Mouse (Mus musculus): Measurements from ENCODE around the gene Clptm1. TPM values are rescaled to one million over a fixed set of nuclear protein-coding genes. Genes with fewer than 3 reads are reported as not detected.

Gene Clptm1
- polyA plus RNA-seq, 1 experiment from 2014 or later: 40.3 TPM

GRCm38 (mm10) chr7:19664455-19664954, 328 bp downstream of the Clptm1 start:
- Histone ChIP-seq H3K9me3 (ENCODE audit: low read length) (no peaks in the 10 kb centered on the region), H3K4me3 (ENCODE audit: low read depth, low read length) (peak overlapping the region; percentile 98), H3K27ac (ENCODE audit: low read depth) (peak overlapping the region; percentile 97), H3K27me3 (ENCODE audit: insufficient read depth, low read length) (no peaks in the 10 kb centered on the region), H3K4me1 (ENCODE audit: insufficient read depth) (peaks cover 33% of the 10 kb centered on the region), H3K36me3 (replicated peaks; ENCODE audit: insufficient read depth, low read length) (peaks cover 16% of the 10 kb centered on the region), H3K4me2 (ENCODE audit: low read depth, low read length) (peak overlapping the region; percentile 91), H3K9ac (replicated peaks) (peak overlapping the region; percentile 99)
- 0% methylated on average over 35 of the region's 37 CpGs for WGBS (ENCODE audit: insufficient replicate concordance)
- DNase-seq (no peak), ATAC-seq (peak; percentile 24)
- TF ChIP-seq CTCF (IDR thresholded peaks at IDR 0.05; ENCODE audit: low read depth) (no peak), EP300 (IDR thresholded peaks at IDR 0.05; ENCODE audit: low read depth) (no peak)

GRCm38 (mm10) chr7:19663940-19664339, 893 bp downstream of the Clptm1 start:
- no peak for ATAC-seq
- 15% methylated on average over 8 of the region's 8 CpGs for WGBS (ENCODE audit: insufficient replicate concordance)
- H3K9me3 ChIP-seq (ENCODE audit: low read length): no peaks in the 10 kb centered on the region
- H3K4me3 ChIP-seq (ENCODE audit: low read depth, low read length): peak overlapping the region; percentile 98
- peak overlapping the region; percentile 99 for H3K9ac ChIP-seq (replicated peaks)
- TF ChIP-seq CTCF (IDR thresholded peaks at IDR 0.05; ENCODE audit: low read depth): no peak
- TF ChIP-seq EP300 (IDR thresholded peaks at IDR 0.05; ENCODE audit: low read depth): no peak
- DNase-seq: no peak
- peak overlapping the region; percentile 91 for H3K4me2 ChIP-seq (ENCODE audit: low read depth, low read length)
- peaks cover 28% of the 10 kb centered on the region for H3K4me1 ChIP-seq (ENCODE audit: insufficient read depth)
- H3K36me3 ChIP-seq (replicated peaks; ENCODE audit: insufficient read depth, low read length): peaks cover 17% of the 10 kb centered on the region
- no peaks in the 10 kb centered on the region for H3K27me3 ChIP-seq (ENCODE audit: insufficient read depth, low read length)
- no peak overlapping the region; the same call in 1 of the 2 replicates for H3K27ac ChIP-seq (ENCODE audit: low read depth)

GRCm38 (mm10) chr7:19652614-19653013, 12.2 kb downstream of the Clptm1 start:
- no peak for ATAC-seq
- H3K36me3 ChIP-seq (replicated peaks; ENCODE audit: insufficient read depth, low read length): peaks cover 61% of the 10 kb centered on the region

GRCm38 (mm10) chr7:19651063-19651786, 13.6 kb downstream of the Clptm1 start:
- ATAC-seq (no peak), DNase-seq (no peak)
- H3K27me3 ChIP-seq (ENCODE audit: insufficient read depth, low read length): no peaks in the 10 kb centered on the region
- 56% methylated on average over 6 of the region's 6 CpGs for WGBS (ENCODE audit: insufficient replicate concordance)
- TF ChIP-seq EP300 (IDR thresholded peaks at IDR 0.05; ENCODE audit: low read depth) (no peak), CTCF (IDR thresholded peaks at IDR 0.05; ENCODE audit: low read depth) (no peak)
- no peak overlapping the region for H3K9ac ChIP-seq (replicated peaks)
- H3K4me3 ChIP-seq (ENCODE audit: low read depth, low read length): no peak overlapping the region
- H3K4me1 ChIP-seq (ENCODE audit: insufficient read depth): no peaks in the 10 kb centered on the region; the same call in 1 of the 2 replicates
- H3K9me3 ChIP-seq (ENCODE audit: low read length): no peaks in the 10 kb centered on the region
- H3K4me2 ChIP-seq (ENCODE audit: low read depth, low read length): no peak overlapping the region
- peaks cover 58% of the 10 kb centered on the region for H3K36me3 ChIP-seq (replicated peaks; ENCODE audit: insufficient read depth, low read length)
- H3K27ac ChIP-seq (ENCODE audit: low read depth): no peak overlapping the region

More at GRCm38 (mm10) chr7:19652614-19653013, 12.2 kb downstream of the Clptm1 start:
- 89% methylated on average over 2 of the region's 2 CpGs for WGBS (ENCODE audit: insufficient replicate concordance)
- Histone ChIP-seq H3K27ac (ENCODE audit: low read depth) (no peak overlapping the region), H3K9me3 (ENCODE audit: low read length) (no peaks in the 10 kb centered on the region), H3K4me3 (ENCODE audit: low read depth, low read length) (no peak overlapping the region), H3K4me1 (ENCODE audit: insufficient read depth) (no peaks in the 10 kb centered on the region; the same call in 1 of the 2 replicates), H3K9ac (replicated peaks) (no peak overlapping the region), H3K4me2 (ENCODE audit: low read depth, low read length) (no peak overlapping the region), H3K27me3 (ENCODE audit: insufficient read depth, low read length) (no peaks in the 10 kb centered on the region)
- DNase-seq: no peak
- TF ChIP-seq CTCF (IDR thresholded peaks at IDR 0.05; ENCODE audit: low read depth): no peak
- no peak for TF ChIP-seq EP300 (IDR thresholded peaks at IDR 0.05; ENCODE audit: low read depth)

- H3K36me3 ChIP-seq (replicated peaks; ENCODE audit: insufficient read depth, low read length): peaks cover 85% of the 10 kb centered on the region
- no peaks in the 10 kb centered on the region for H3K4me1 ChIP-seq (ENCODE audit: insufficient read depth)
- WGBS (ENCODE audit: insufficient replicate concordance): 94% methylated on average over 4 of the region's 4 CpGs
- no peak overlapping the region for H3K4me2 ChIP-seq (ENCODE audit: low read depth, low read length)
- no peak overlapping the region for H3K4me3 ChIP-seq (ENCODE audit: low read depth, low read length)
- TF ChIP-seq EP300 (IDR thresholded peaks at IDR 0.05; ENCODE audit: low read depth) (no peak), CTCF (IDR thresholded peaks at IDR 0.05; ENCODE audit: low read depth) (no peak)
- H3K27me3 ChIP-seq (ENCODE audit: insufficient read depth, low read length): no peaks in the 10 kb centered on the region
- DNase-seq: no peak
- H3K9me3 ChIP-seq (ENCODE audit: low read length): no peaks in the 10 kb centered on the region
- H3K27ac ChIP-seq (ENCODE audit: low read depth): no peak overlapping the region
- H3K9ac ChIP-seq (replicated peaks): no peak overlapping the region
- ATAC-seq: no peak
Measured at GRCm38 (mm10) chr7:19641223-19641622, 23.6 kb downstream of the Clptm1 start.

GRCm38 (mm10) chr7:19635074-19635827, 29.6 kb downstream of the Clptm1 start:
- no peak overlapping the region for H3K4me3 ChIP-seq (ENCODE audit: low read depth, low read length)
- no peak for TF ChIP-seq CTCF (IDR thresholded peaks at IDR 0.05; ENCODE audit: low read depth)
- TF ChIP-seq EP300 (IDR thresholded peaks at IDR 0.05; ENCODE audit: low read depth): no peak
- 81% methylated on average over 11 of the region's 11 CpGs for WGBS (ENCODE audit: insufficient replicate concordance)
- H3K4me1 ChIP-seq (ENCODE audit: insufficient read depth): no peaks in the 10 kb centered on the region
- no peaks in the 10 kb centered on the region for H3K9me3 ChIP-seq (ENCODE audit: low read length)
- ATAC-seq (no peak), DNase-seq (no peak)
- no peak overlapping the region for H3K27ac ChIP-seq (ENCODE audit: low read depth)
- H3K9ac ChIP-seq (replicated peaks): no peak overlapping the region
- H3K27me3 ChIP-seq (ENCODE audit: insufficient read depth, low read length): no peaks in the 10 kb centered on the region
- peaks cover 69% of the 10 kb centered on the region for H3K36me3 ChIP-seq (replicated peaks; ENCODE audit: insufficient read depth, low read length)
- H3K4me2 ChIP-seq (ENCODE audit: low read depth, low read length): no peak overlapping the region
